Mouse (Mus musculus) stomach, embryonic 16.5 days (tissue): ENCODE results near the gene Mrps2. TPM values are rescaled to one million over a fixed set of nuclear protein-coding genes. Genes with fewer than 3 reads are reported as not detected.

Source experiments
- ATAC-seq: fragments of 200-750 bp; cut with Nextera tagmentation; 2 replicates; pipeline ENCODE4 v1.8.0; 2017; ENCODE audit warnings: moderate number of reproducible peaks, moderate TSS enrichment; ENCODE audit not compliant: insufficient read depth, low FRiP score
- H3K27ac ChIP-seq: fragments of 300-500 bp; sonication (generic); 2 replicates; pipeline ENCODE4 v1.5.1; 2014; ENCODE audit warnings: low read length
- H3K27me3 ChIP-seq: fragments of 300-500 bp; sonication (generic); 2 replicates; pipeline ENCODE4 v1.6.1; 2014; ENCODE audit warnings: low read length, control low read depth, mixed read lengths; ENCODE audit not compliant: control insufficient read depth, insufficient read depth
- H3K36me3 ChIP-seq: fragments of 300-500 bp; sonication (generic); 2 replicates; pipeline ENCODE4 v1.6.1; 2014; ENCODE audit warnings: low read length; ENCODE audit not compliant: control insufficient read depth, insufficient read depth
- H3K4me1 ChIP-seq: fragments of 300-500 bp; sonication (generic); 2 replicates; pipeline ENCODE4 v1.6.1; 2014; ENCODE audit warnings: low read length, control low read depth, mixed read lengths; ENCODE audit not compliant: control insufficient read depth, insufficient read depth
- H3K4me2 ChIP-seq: fragments of 300-500 bp; sonication (generic); 2 replicates; pipeline ENCODE4 v1.6.1; 2014; ENCODE audit warnings: low read depth, low read length, mixed read lengths
- H3K4me3 ChIP-seq: fragments of 300-500 bp; sonication (generic); replicated peaks from 2 replicates; pipeline ENCODE4 v1.5.1; 2014; ENCODE audit warnings: mild to moderate bottlenecking, low read length
- H3K9ac ChIP-seq: fragments of 300-500 bp; sonication (generic); 2 replicates; pipeline ENCODE4 v1.6.1; 2014; ENCODE audit warnings: low read length
- H3K9me3 ChIP-seq: fragments of 300-500 bp; sonication (generic); replicated peaks from 2 replicates; pipeline ENCODE4 v1.6.1; 2016; ENCODE audit warnings: low read length, control low read depth; ENCODE audit not compliant: control insufficient read depth
- WGBS: fragments of 180-500 bp; shearing (Covaris S2); extraction: QIAGEN DNeasy Blood & Tissue Kit; methylation state at CpG from one replicate; pipeline ENCODE4 v1.1.7; 2014; 5-methylcytosine and 5-hydroxymethylcytosine counted together
- polyA plus RNA-seq: library from polyadenylated mRNA; unstranded; fragments of >200 nt; fragmentation: Nextera tagmentation; extraction: Ambion mirVana; gene quantifications from 2 replicates; pipeline ENCODE4 v1.2.1, GENCODE M21; 2015

Mrps2 gene
- polyA plus RNA-seq, 1 experiment from 2014 or later, result 54.0 TPM

DNA sequence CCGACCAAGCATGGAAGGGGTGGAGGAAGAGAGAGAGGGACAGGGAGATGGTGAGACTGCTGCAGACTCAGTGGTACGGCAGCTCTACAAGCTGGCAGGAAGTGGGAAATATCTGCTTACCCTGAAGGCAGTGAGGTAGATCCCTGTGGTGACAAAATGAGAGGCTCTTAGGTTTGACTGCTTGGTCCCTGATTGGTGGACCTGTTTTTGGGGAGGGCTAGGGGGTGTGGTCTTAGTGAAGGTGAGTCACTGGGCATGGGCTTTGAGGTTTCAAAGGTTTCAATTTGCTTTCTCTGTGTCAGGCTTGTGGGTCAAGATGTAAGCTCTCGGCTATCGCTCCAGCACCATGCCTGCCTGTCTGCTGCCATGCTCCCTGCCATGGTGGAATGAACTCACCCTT, 22.8 kb upstream of the Mrps2 start:
- H3K4me3 ChIP-seq, result no peak overlapping the region
- 82% methylated on average over 4 of the region's 4 CpGs for WGBS
- no peaks in the 10 kb centered on the region for H3K27me3 ChIP-seq
- no peaks in the 10 kb centered on the region for H3K36me3 ChIP-seq
- H3K9ac ChIP-seq, result no peak overlapping the region
- H3K9me3 ChIP-seq, result no peaks in the 10 kb centered on the region
- ATAC-seq, result no peak
- H3K27ac ChIP-seq, result no peak overlapping the region
- H3K4me2 ChIP-seq, result no peak overlapping the region
- H3K4me1 ChIP-seq, result peaks cover 3% of the 10 kb centered on the region

DNA sequence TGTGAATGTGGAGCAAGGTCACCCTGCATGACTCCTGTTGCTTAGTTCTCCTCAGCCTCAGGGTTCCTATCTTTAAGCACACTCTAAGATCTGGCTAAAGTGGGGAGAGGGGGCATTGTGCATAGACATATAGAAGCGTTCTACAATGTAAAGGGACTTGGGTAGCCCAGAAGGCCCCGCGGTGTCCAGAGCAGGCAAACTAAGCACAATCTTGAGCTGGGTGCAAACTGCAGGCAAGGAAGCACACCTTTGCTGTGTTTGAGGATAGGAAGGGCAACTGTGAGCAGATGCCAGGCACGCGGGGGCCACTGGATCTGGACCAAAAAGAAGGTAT, 21.7 kb upstream of the Mrps2 start:
- 11% methylated on average over 5 of the region's 5 CpGs for WGBS

DNA sequence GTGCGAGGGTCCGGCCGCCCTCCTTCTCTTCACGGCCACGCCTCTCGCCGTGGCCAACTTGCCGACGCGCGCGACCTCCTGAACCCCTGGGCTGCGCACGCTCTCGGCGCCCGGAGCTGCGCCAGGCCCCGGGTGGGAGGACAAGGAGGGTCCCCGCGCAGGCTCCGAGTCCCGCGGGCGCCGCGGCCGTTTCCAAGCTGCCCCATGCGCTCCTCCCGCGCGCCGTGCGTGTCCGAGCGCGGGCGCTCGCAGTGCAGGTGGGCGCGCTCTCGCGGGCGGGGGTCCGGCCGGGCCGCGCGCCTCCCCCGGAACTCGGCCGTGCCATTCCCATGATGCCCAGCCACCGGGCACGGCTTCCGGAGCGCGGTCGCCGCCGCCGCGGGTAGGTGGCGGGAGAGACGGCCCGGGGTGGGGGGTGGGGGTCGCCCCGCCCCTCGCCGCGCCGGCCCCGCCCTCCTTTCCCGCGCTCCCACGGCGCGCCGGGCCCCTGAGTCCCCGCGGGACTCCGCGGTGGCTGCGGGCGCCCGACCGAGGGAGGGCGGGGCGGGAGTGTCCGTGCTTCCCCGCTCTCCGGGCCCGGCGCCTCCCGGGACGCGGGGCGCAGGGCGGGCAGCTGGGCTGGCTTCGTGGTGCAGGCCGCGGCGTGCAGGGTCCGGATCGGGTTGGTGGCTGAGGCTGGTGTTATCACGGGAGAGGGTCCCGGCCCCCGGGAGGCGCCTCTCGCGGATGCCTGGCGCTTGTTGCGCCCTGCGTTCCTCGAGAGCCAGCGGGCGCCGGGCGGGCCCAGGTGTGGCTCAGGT, 21.2 kb upstream of the Mrps2 start, which contains the start of gene Ppp1r26:
TSS of gene Ppp1r26 (plus strand) at position 286 of the 800 bp plus-strand sequence.
- no peaks in the 10 kb centered on the region for H3K27me3 ChIP-seq
- peak; percentile 74; the same call in 1 of the 2 replicates for ATAC-seq
- H3K9me3 ChIP-seq, result no peaks in the 10 kb centered on the region
- WGBS, result under 1% methylated on average over 101 of the region's 118 CpGs
- H3K4me3 ChIP-seq, result peak within 1 kb of the TSS; percentile 70
- peak within 1 kb of the TSS; percentile 95 for H3K4me2 ChIP-seq
- H3K36me3 ChIP-seq, result no peaks in the 10 kb centered on the region
- H3K4me1 ChIP-seq, result peaks cover 3% of the 10 kb centered on the region
- peak within 1 kb of the TSS; percentile 44 for H3K27ac ChIP-seq
- peak within 1 kb of the TSS; percentile 87 for H3K9ac ChIP-seq

More for the DNA sequence above, 21.7 kb upstream of the Mrps2 start:
- peaks cover 3% of the 10 kb centered on the region for H3K4me1 ChIP-seq
- H3K27me3 ChIP-seq, result no peaks in the 10 kb centered on the region
- H3K9ac ChIP-seq, result peak overlapping the region; percentile 87
- no peaks in the 10 kb centered on the region for H3K36me3 ChIP-seq
- no peaks in the 10 kb centered on the region for H3K9me3 ChIP-seq
- H3K4me3 ChIP-seq, result peak overlapping the region; percentile 70
- peak overlapping the region; percentile 44; the same call in 1 of the 2 replicates for H3K27ac ChIP-seq
- no peak; the same call in 1 of the 2 replicates for ATAC-seq
- H3K4me2 ChIP-seq, result peak overlapping the region; percentile 95

GRCm38 (mm10) chr2:28447315-28447670, 20.6 kb upstream of the Mrps2 start:
- H3K9me3 ChIP-seq, result no peaks in the 10 kb centered on the region
- WGBS, result 7% methylated on average over 11 of the region's 11 CpGs

GRCm38 (mm10) chr2:28451663-28452062, 16.2 kb upstream of the Mrps2 start:
- H3K9ac ChIP-seq, result no peak overlapping the region
- H3K4me3 ChIP-seq, result no peak overlapping the region
- H3K9me3 ChIP-seq, result no peaks in the 10 kb centered on the region
- no peak overlapping the region for H3K4me2 ChIP-seq
- H3K27ac ChIP-seq, result no peak overlapping the region
- H3K27me3 ChIP-seq, result no peaks in the 10 kb centered on the region
- WGBS, result 87% methylated on average over 11 of the region's 11 CpGs
- peaks cover 3% of the 10 kb centered on the region for H3K4me1 ChIP-seq
- ATAC-seq, result no peak
- no peaks in the 10 kb centered on the region for H3K36me3 ChIP-seq

More at GRCm38 (mm10) chr2:28447315-28447670, 20.6 kb upstream of the Mrps2 start:
- Histone ChIP-seq H3K4me1 (peaks cover 3% of the 10 kb centered on the region), H3K9ac (peak overlapping the region; percentile 87), H3K4me2 (peak overlapping the region; percentile 95), H3K36me3 (no peaks in the 10 kb centered on the region), H3K27ac (peak overlapping the region; percentile 44), H3K27me3 (no peaks in the 10 kb centered on the region), H3K4me3 (peak overlapping the region; percentile 70)
- ATAC-seq, result peak; percentile 18; the same call in 1 of the 2 replicates

DNA sequence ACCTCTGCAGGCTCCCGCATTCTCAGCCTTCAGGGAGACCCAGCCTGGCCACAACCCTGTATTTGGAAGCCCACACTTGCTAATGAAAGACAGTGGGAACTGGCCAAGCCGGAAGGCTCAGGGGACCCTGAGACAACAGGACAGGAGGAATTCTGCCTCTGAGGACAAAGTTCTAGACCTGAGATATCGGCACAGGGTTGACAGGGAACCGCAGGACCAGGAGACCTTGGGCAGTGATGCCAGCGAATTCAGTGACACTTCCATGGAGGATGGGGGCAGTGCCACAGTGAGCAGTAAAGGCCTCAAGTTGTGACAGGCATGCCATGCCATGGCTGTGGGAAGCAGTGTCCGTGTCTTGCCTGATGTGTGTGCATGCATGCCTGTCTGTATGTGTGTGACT, 14.3 kb upstream of the Mrps2 start:
- Histone ChIP-seq H3K27me3 (no peaks in the 10 kb centered on the region), H3K9ac (no peak overlapping the region), H3K9me3 (no peaks in the 10 kb centered on the region), H3K36me3 (no peaks in the 10 kb centered on the region), H3K4me3 (no peak overlapping the region), H3K4me1 (no peaks in the 10 kb centered on the region), H3K27ac (no peak overlapping the region), H3K4me2 (no peak overlapping the region)
- ATAC-seq, result no peak
- 82% methylated on average over 6 of the region's 6 CpGs for WGBS

DNA sequence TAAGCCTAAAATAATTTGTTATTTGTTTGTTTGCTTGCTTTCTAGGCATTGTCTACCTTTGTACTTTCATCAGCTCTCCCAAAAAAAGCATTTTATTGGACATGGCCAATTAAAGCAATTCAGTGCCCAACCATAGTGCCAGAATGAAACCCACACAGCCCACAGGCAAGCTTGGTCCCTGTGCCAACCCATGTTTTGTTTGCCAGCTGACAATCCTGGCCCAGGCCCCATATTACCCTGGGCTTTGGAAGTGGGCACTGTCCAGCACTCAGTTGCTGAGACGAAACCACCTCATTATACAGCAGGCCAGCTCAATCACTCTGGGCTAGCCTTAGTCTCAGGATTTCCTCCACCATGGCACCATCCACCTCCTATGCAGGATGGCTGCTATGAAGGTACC, 11.2 kb upstream of the Mrps2 start:
- Histone ChIP-seq H3K4me1 (no peaks in the 10 kb centered on the region), H3K4me2 (no peak overlapping the region), H3K27ac (no peak overlapping the region), H3K27me3 (no peaks in the 10 kb centered on the region), H3K36me3 (no peaks in the 10 kb centered on the region), H3K4me3 (no peak overlapping the region), H3K9ac (no peak overlapping the region), H3K9me3 (no peaks in the 10 kb centered on the region)
- 68% methylated on average over 1 of the region's 1 CpGs for WGBS
- ATAC-seq, result no peak

DNA sequence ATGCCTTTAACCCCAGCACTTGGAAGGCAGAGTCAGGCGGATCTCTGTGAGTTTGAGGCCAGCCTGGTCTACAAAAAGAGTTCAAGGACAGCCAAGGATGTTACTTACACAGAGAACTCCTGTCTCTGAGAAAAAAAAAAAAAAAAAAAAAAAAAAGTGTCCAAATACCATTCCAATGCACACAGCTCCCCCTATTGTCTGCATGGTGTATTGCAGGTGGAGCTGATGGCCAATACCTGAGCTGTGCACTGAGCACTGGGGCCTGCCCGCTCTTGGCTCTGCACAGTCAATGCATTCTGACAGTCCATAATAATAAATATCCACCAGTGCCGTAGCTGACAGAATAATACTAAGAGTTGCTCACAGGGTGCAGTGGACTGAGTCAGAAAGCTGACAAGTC, 3.9 kb upstream of the Mrps2 start:
- Histone ChIP-seq H3K4me3 (no peak overlapping the region), H3K4me1 (peaks cover 3% of the 10 kb centered on the region; the same call in 1 of the 2 replicates), H3K36me3 (no peaks in the 10 kb centered on the region; the same call in 1 of the 2 replicates), H3K27me3 (0 out of 2 replicates have a peak, but pooled peaks cover 3% of the 10 kb centered on the region), H3K27ac (no peak overlapping the region), H3K4me2 (no peak overlapping the region), H3K9ac (no peak overlapping the region), H3K9me3 (no peaks in the 10 kb centered on the region)
- ATAC-seq, result no peak
- WGBS, result 47% methylated on average over 3 of the region's 3 CpGs

DNA sequence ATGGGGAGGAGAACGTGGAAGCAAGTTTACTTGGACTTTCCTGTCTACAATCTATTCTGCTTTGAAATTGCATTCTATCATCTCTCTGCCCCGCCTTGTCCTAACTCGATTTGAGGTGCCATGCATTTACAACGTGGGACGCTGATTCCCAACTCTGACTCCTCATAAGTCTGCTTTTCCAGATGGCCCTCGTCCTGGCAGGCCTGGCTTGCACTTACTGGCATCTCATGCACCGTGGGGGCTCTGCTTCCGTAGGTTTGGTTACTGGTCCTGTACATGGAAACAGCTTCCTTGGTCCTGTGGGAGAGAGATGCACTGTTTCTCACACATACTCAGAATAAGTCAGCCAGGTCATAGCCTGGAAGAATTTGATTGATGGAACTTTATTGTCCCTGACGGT, 2.9 kb upstream of the Mrps2 start:
- 78% methylated on average over 9 of the region's 9 CpGs for WGBS
- 0 out of 2 replicates have a peak, but pooled peaks cover 3% of the 10 kb centered on the region for H3K27me3 ChIP-seq
- H3K36me3 ChIP-seq, result peaks cover 10% of the 10 kb centered on the region
- H3K9me3 ChIP-seq, result no peaks in the 10 kb centered on the region
- H3K27ac ChIP-seq, result no peak overlapping the region
- H3K4me1 ChIP-seq, result peaks cover 3% of the 10 kb centered on the region; the same call in 1 of the 2 replicates
- ATAC-seq, result no peak
- H3K4me3 ChIP-seq, result no peak overlapping the region
- H3K9ac ChIP-seq, result no peak overlapping the region
- H3K4me2 ChIP-seq, result no peak overlapping the region
